Mouse (Mus musculus) kidney, postnatal 0 days (tissue): ENCODE measurements at regions not wholly inside any gene's neighbourhood (a gene's known extent, or its start where the extent isn't known, plus 50 kb on each side); places are given as distances from the start of the nearest gene placed in this dataset.
"Not testable (repeated sequence)": the region's sequence is repeated elsewhere in the genome, so short reads cannot be mapped to it uniquely, and the experiment has no call there.

ENCODE experiments used
- ATAC-seq: fragments of 200-750 bp; cut with Nextera tagmentation; replicated peaks from 2 replicates; pipeline ENCODE4 v1.8.0; 2017; ENCODE audit warnings: low read depth, moderate number of reproducible peaks, moderate TSS enrichment, moderate library complexity; ENCODE audit not compliant: low FRiP score
- DNase-seq: peaks from one replicate; pipeline ENCODE4 v3.0.0-alpha.2; 2016; ENCODE audit warnings: low spot score
- H3K27ac ChIP-seq: fragments of 300-500 bp; sonication (generic); 2 replicates; pipeline ENCODE4 v1.5.1; 2014; ENCODE audit warnings: mild to moderate bottlenecking
- H3K27me3 ChIP-seq: fragments of 300-500 bp; sonication (generic); 2 replicates; pipeline ENCODE4 v1.6.1; 2014; ENCODE audit warnings: low read length, mixed read lengths; ENCODE audit not compliant: insufficient read depth
- H3K36me3 ChIP-seq: fragments of 300-500 bp; sonication (generic); 2 replicates; pipeline ENCODE4 v1.6.1; 2014; ENCODE audit warnings: low read length, mixed read lengths; ENCODE audit not compliant: insufficient read depth
- H3K4me1 ChIP-seq: fragments of 300-500 bp; sonication (generic); replicated peaks from 2 replicates; pipeline ENCODE4 v1.6.1; 2014; ENCODE audit warnings: antibody characterized with exemption, low read length, mixed read lengths; ENCODE audit not compliant: insufficient read depth
- H3K4me2 ChIP-seq: fragments of 300-500 bp; sonication (generic); 2 replicates; pipeline ENCODE4 v1.6.1; 2014; ENCODE audit warnings: mild to moderate bottlenecking, low read length, moderate library complexity, mixed read lengths
- H3K4me3 ChIP-seq: fragments of 300-500 bp; sonication (generic); replicated peaks from 2 replicates; pipeline ENCODE4 v1.5.1; 2014; ENCODE audit warnings: low read depth, low read length
- H3K9ac ChIP-seq: fragments of 300-500 bp; sonication (generic); 2 replicates; pipeline ENCODE4 v1.6.1; 2014; ENCODE audit warnings: low read depth, low read length
- H3K9me3 ChIP-seq: fragments of 300-500 bp; sonication (generic); replicated peaks from 2 replicates; pipeline ENCODE4 v1.6.1; 2016; ENCODE audit warnings: low read length, inconsistent platforms, mixed read lengths
- CTCF ChIP-seq: IDR thresholded peaks from 2 replicates; pipeline ENCODE4 v1.5.1; 2016; ENCODE audit warnings: antibody characterized with exemption, low read depth, mild to moderate bottlenecking, moderate library complexity
- WGBS: fragments of 180-500 bp; shearing (Covaris S2); extraction: QIAGEN DNeasy Blood & Tissue Kit; methylation state at CpG from one replicate; pipeline ENCODE4 v1.1.7; 2014; 5-methylcytosine and 5-hydroxymethylcytosine counted together

- ATAC-seq = no peak
- no peak overlapping the region for H3K27ac ChIP-seq
- TF ChIP-seq CTCF = no peak
- 69% methylated on average over 4 of the region's 4 CpGs for WGBS
- DNase-seq = peak; percentile 45
- no peaks in the 10 kb centered on the region for H3K36me3 ChIP-seq
- H3K4me3 ChIP-seq = no peak overlapping the region
- no peaks in the 10 kb centered on the region for H3K27me3 ChIP-seq
- no peak overlapping the region for H3K4me2 ChIP-seq
- no peaks in the 10 kb centered on the region for H3K9me3 ChIP-seq
- H3K9ac ChIP-seq = no peak overlapping the region
- H3K4me1 ChIP-seq = no peaks in the 10 kb centered on the region
These were observed 52.6 kb upstream of the Slc28a3 start for GRCm38 (mm10) chr13:58663316-58663715.

- H3K36me3 ChIP-seq = no peaks in the 10 kb centered on the region
- WGBS = 49% methylated on average over 21 of the region's 21 CpGs
- no peak overlapping the region for H3K4me3 ChIP-seq
- TF ChIP-seq CTCF = no peak
- no peaks in the 10 kb centered on the region for H3K27me3 ChIP-seq
- DNase-seq (no peak), ATAC-seq (no peak)
- no peak overlapping the region for H3K9ac ChIP-seq
- no peak overlapping the region for H3K27ac ChIP-seq
- H3K4me1 ChIP-seq = no peaks in the 10 kb centered on the region
- H3K4me2 ChIP-seq = peak overlapping the region; percentile 21; the same call in 1 of the 2 replicates
- no peaks in the 10 kb centered on the region for H3K9me3 ChIP-seq
These were observed 58.0 kb upstream of the Slc28a3 start for GRCm38 (mm10) chr13:58668664-58669063.

GRCm38 (mm10) chr13:58670206-58670605 lies 59.5 kb upstream of the Slc28a3 start:
- ATAC-seq (no peak), DNase-seq (peak; percentile 28)
- H3K27me3 ChIP-seq = no peaks in the 10 kb centered on the region
- H3K9ac ChIP-seq = no peak overlapping the region
- H3K9me3 ChIP-seq = no peaks in the 10 kb centered on the region
- H3K27ac ChIP-seq = no peak overlapping the region
- H3K4me1 ChIP-seq = no peaks in the 10 kb centered on the region
- WGBS = 44% methylated on average over 9 of the region's 9 CpGs
- no peak overlapping the region for H3K4me2 ChIP-seq
- no peak for TF ChIP-seq CTCF
- no peaks in the 10 kb centered on the region for H3K36me3 ChIP-seq
- no peak overlapping the region for H3K4me3 ChIP-seq

- not testable (repeated sequence) for ATAC-seq, H3K9me3 ChIP-seq, H3K4me3 ChIP-seq, H3K36me3 ChIP-seq, H3K27ac ChIP-seq, H3K4me2 ChIP-seq, H3K4me1 ChIP-seq, H3K27me3 ChIP-seq, DNase-seq, H3K9ac ChIP-seq
- 89% methylated on average over 1 of the region's 1 CpGs for WGBS
These were observed 64.9 kb upstream of the Slc28a3 start for GRCm38 (mm10) chr13:58675611-58676010.

DNA sequence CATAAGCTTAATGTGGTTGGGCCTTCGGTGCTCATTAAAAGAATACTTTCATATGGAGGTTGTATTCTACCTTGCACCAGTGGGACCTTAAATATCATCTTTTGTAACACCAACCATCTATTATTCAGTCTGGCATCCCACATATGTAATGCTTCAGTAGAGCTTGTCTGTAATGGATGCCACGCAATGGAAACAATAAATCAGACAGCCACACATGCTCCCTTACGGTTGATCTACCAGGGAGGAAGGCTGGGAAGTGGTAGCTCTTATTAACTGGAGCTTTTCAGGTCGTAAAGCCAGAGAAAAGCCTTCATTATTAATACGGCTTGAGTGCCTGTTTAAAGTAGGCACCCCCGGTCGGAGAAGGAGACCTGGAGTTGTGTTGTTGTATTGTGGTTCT lies 66.8 kb upstream of the Slc28a3 start:
- Histone ChIP-seq H3K36me3 (no peaks in the 10 kb centered on the region), H3K4me3 (no peak overlapping the region), H3K9me3 (no peaks in the 10 kb centered on the region), H3K4me1 (no peaks in the 10 kb centered on the region), H3K4me2 (no peak overlapping the region), H3K27ac (no peak overlapping the region; the same call in 1 of the 2 replicates), H3K27me3 (no peaks in the 10 kb centered on the region), H3K9ac (no peak overlapping the region)
- 48% methylated on average over 7 of the region's 7 CpGs for WGBS
- TF ChIP-seq CTCF = no peak
- peak; percentile 25 for DNase-seq
- no peak for ATAC-seq

DNA sequence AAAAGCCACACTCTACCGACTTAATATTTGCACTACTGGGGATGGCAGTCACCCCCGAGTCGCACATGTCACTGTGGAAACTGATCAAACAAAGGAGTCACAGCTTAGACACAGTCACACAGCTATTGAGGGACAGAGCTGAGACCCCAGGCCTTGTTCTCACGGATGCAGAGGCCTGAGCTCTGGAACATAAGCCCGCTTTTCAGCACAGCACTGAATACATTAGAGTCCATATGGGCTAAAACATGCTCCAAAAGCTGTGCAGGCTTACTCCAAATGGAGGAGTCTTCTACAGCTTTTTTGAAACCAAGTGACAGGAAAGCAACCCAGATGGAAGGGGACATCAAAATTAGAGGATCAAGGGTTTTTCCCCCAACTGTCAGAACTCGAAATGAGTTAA lies 69.0 kb upstream of the Slc28a3 start:
- WGBS = 83% methylated on average over 6 of the region's 6 CpGs

GRCm38 (mm10) chr13:58686822-58687221 lies 76.1 kb upstream of the Slc28a3 start:
- Histone ChIP-seq H3K36me3 (no peaks in the 10 kb centered on the region), H3K4me2 (no peak overlapping the region), H3K9me3 (no peaks in the 10 kb centered on the region), H3K27ac (no peak overlapping the region), H3K27me3 (no peaks in the 10 kb centered on the region), H3K9ac (no peak overlapping the region), H3K4me1 (no peaks in the 10 kb centered on the region), H3K4me3 (no peak overlapping the region)
- WGBS = 32% methylated on average over 5 of the region's 5 CpGs
- DNase-seq (peak; percentile 61), ATAC-seq (no peak)
- TF ChIP-seq CTCF = no peak

More for the DNA sequence above, 69.0 kb upstream of the Slc28a3 start:
- Histone ChIP-seq H3K9me3 (no peaks in the 10 kb centered on the region), H3K4me1 (no peaks in the 10 kb centered on the region), H3K4me2 (no peak overlapping the region), H3K27me3 (no peaks in the 10 kb centered on the region), H3K27ac (no peak overlapping the region), H3K36me3 (no peaks in the 10 kb centered on the region), H3K9ac (no peak overlapping the region), H3K4me3 (no peak overlapping the region)
- DNase-seq = no peak
- ATAC-seq = no peak
- no peak for TF ChIP-seq CTCF
